Mouse (Mus musculus) embryonic facial prominence, embryonic 14.5 days (tissue): ENCODE data around the gene Fbrsl1. TPM values are rescaled to one million over a fixed set of nuclear protein-coding genes. Genes with fewer than 3 reads are reported as not detected.

Experiments used
- ATAC-seq: fragments of 200-750 bp; cut with Nextera tagmentation; 2 replicates; pipeline ENCODE4 v1.8.0; 2017; ENCODE audit warnings: low read depth, moderate number of reproducible peaks, moderate TSS enrichment
- DNase-seq: peaks from one replicate; pipeline ENCODE4 v3.0.0-alpha.2; 2015; ENCODE audit warnings: low spot score
- H3K27ac ChIP-seq: fragments of 300-500 bp; sonication (generic); replicated peaks from 2 replicates; pipeline ENCODE4 v1.5.1; 2014; ENCODE audit warnings: low read depth, mild to moderate bottlenecking, low read length, moderate library complexity
- H3K27me3 ChIP-seq: fragments of 300-500 bp; sonication (generic); replicated peaks from 2 replicates; pipeline ENCODE4 v1.6.1; 2014; ENCODE audit warnings: low read length; ENCODE audit not compliant: control insufficient read depth, insufficient read depth
- H3K36me3 ChIP-seq: fragments of 300-500 bp; sonication (generic); 2 replicates; pipeline ENCODE4 v1.6.1; 2014; ENCODE audit warnings: low read length, mixed read lengths; ENCODE audit not compliant: control insufficient read depth, insufficient read depth
- H3K4me1 ChIP-seq: fragments of 300-500 bp; sonication (generic); 2 replicates; pipeline ENCODE4 v1.6.1; 2014; ENCODE audit warnings: antibody characterized with exemption, low read length; ENCODE audit not compliant: control insufficient read depth, insufficient read depth
- H3K4me2 ChIP-seq: fragments of 300-500 bp; sonication (generic); 2 replicates; pipeline ENCODE4 v1.6.1; 2014; ENCODE audit warnings: low read depth, mild to moderate bottlenecking, low read length, moderate library complexity, mixed read lengths
- H3K4me3 ChIP-seq: fragments of 300-500 bp; sonication (generic); 2 replicates; pipeline ENCODE4 v1.5.1; 2014; ENCODE audit warnings: low read depth, mild to moderate bottlenecking, low read length
- H3K9ac ChIP-seq: fragments of 300-500 bp; sonication (generic); 2 replicates; pipeline ENCODE4 v1.6.1; 2014; ENCODE audit warnings: low read depth, mild to moderate bottlenecking, low read length, moderate library complexity, mixed read lengths
- H3K9me3 ChIP-seq: fragments of 300-500 bp; sonication (generic); 2 replicates; pipeline ENCODE4 v1.6.1; 2016; ENCODE audit warnings: low read length; ENCODE audit not compliant: control insufficient read depth
- WGBS: fragments of 180-500 bp; shearing (Covaris S2); extraction: QIAGEN DNeasy Blood & Tissue Kit; methylation state at CpG from one replicate; pipeline ENCODE4 v1.1.7; 2014; 5-methylcytosine and 5-hydroxymethylcytosine counted together
- polyA plus RNA-seq: library from polyadenylated mRNA; unstranded; fragments of >200 nt; fragmentation: Nextera tagmentation; extraction: Ambion mirVana; gene quantifications from 2 replicates; pipeline ENCODE4 v1.2.1, GENCODE M21; 2014

The Fbrsl1 gene
- polyA plus RNA-seq, 1 experiment from 2014 or later = 14.7 TPM

- no peak overlapping the region for H3K4me3 ChIP-seq
- no peak overlapping the region for H3K4me2 ChIP-seq
- H3K27me3 ChIP-seq = no peaks in the 10 kb centered on the region
- ATAC-seq = no peak
- H3K9ac ChIP-seq = no peak overlapping the region
- WGBS = 78% methylated on average over 6 of the region's 6 CpGs
- H3K4me1 ChIP-seq = peaks cover 6% of the 10 kb centered on the region; the same call in 1 of the 2 replicates
- peaks cover 6% of the 10 kb centered on the region; the same call in 1 of the 2 replicates for H3K36me3 ChIP-seq
- no peak overlapping the region for H3K27ac ChIP-seq
- DNase-seq = no peak
- H3K9me3 ChIP-seq = no peaks in the 10 kb centered on the region
Observed at GRCm38 (mm10) chr5:110361465-110361864, 86.8 kb downstream of the Fbrsl1 start.

- H3K4me2 ChIP-seq = no peak overlapping the region
- no peaks in the 10 kb centered on the region for H3K9me3 ChIP-seq
- no peak overlapping the region for H3K4me3 ChIP-seq
- no peaks in the 10 kb centered on the region for H3K36me3 ChIP-seq
- H3K27ac ChIP-seq = no peak overlapping the region
- no peaks in the 10 kb centered on the region for H3K4me1 ChIP-seq
- no peaks in the 10 kb centered on the region for H3K27me3 ChIP-seq
- 39% methylated on average over 8 of the region's 9 CpGs for WGBS
- DNase-seq (peak; percentile 79), ATAC-seq (peak; percentile 50; the same call in 1 of the 2 replicates)
- H3K9ac ChIP-seq = no peak overlapping the region
Observed at GRCm38 (mm10) chr5:110357531-110358179, 90.6 kb downstream of the Fbrsl1 start.

DNA sequence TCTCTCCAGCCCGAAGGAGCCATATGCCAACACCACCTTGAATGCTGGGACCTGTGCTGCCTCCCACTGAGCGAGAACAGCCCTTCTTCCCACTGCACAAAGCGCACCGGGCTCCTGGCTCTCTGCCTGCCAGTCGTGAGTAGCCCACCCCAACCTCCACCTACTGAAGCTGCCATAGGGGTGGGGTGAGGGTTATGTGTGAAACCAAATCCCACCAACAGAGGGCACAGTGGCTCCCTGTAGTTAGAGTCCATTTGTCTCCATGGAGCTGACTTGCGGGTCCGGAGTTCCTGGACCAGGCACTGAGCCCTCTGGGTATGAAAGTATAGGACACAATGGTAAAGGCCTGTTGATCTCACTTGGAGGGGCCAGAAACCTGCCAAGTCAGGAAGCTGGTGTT, 93.6 kb downstream of the Fbrsl1 start:
- no peak overlapping the region; the same call in 1 of the 2 replicates for H3K4me2 ChIP-seq
- H3K4me1 ChIP-seq = no peaks in the 10 kb centered on the region
- H3K27me3 ChIP-seq = no peaks in the 10 kb centered on the region
- no peak for DNase-seq
- H3K27ac ChIP-seq = no peak overlapping the region
- no peaks in the 10 kb centered on the region for H3K9me3 ChIP-seq
- no peaks in the 10 kb centered on the region for H3K36me3 ChIP-seq
- no peak overlapping the region for H3K4me3 ChIP-seq
- H3K9ac ChIP-seq = no peak overlapping the region
- WGBS = 19% methylated on average over 7 of the region's 7 CpGs
- ATAC-seq = no peak; the same call in 1 of the 2 replicates

DNA sequence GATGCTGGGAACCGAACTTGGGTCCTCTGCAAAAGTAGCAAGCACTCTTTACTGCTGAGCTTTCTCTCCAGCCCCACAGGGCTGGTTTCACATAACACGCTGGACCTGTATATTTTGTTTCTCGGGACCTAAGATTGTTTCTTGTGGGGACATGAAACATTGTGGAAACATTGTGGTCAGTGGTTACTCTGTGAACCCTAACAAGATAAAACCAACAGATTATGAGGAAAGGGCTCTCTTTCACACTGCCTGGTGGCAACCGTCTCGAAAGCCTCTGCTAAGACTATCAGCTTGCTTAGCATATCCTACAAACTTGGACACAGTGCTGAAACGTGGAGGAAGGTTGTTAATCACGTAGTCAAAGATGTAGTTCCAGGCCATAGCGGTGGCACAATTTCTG, 101.3 kb downstream of the Fbrsl1 start:
- no peak for ATAC-seq
- Histone ChIP-seq H3K27me3 (peaks cover 19% of the 10 kb centered on the region), H3K4me3 (no peak overlapping the region), H3K9me3 (no peaks in the 10 kb centered on the region), H3K4me1 (no peaks in the 10 kb centered on the region; the same call in 1 of the 2 replicates), H3K9ac (no peak overlapping the region), H3K27ac (no peak overlapping the region), H3K36me3 (no peaks in the 10 kb centered on the region), H3K4me2 (no peak overlapping the region)
- no peak for DNase-seq
- 79% methylated on average over 8 of the region's 8 CpGs for WGBS

DNA sequence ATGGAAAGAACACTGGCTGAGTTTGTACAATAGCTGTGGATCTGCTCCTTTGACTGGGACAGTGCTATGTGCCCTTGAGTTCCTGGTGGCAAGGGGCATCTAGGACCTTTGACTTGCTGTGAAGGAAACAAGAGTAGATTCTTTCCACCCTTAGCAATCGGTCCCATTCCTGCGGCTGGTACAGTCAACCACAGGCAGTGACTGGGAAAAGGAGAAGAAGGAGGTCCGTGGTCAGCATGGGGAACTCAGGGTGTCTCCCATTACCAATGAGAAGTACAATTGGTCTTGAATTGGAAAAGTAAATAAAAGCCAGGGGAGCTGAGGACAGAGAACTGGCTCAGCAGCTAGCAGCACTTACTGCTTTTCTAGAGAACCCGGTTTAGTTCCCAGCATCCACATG, 102.8 kb downstream of the Fbrsl1 start:
- H3K4me2 ChIP-seq = no peak overlapping the region
- no peak overlapping the region for H3K27ac ChIP-seq
- H3K9ac ChIP-seq = no peak overlapping the region
- H3K9me3 ChIP-seq = no peaks in the 10 kb centered on the region
- H3K4me3 ChIP-seq = no peak overlapping the region
- no peak for ATAC-seq
- H3K36me3 ChIP-seq = no peaks in the 10 kb centered on the region
- DNase-seq = no peak
- no peaks in the 10 kb centered on the region; the same call in 1 of the 2 replicates for H3K4me1 ChIP-seq
- H3K27me3 ChIP-seq = peaks cover 24% of the 10 kb centered on the region
- WGBS = 88% methylated on average over 4 of the region's 4 CpGs

DNA sequence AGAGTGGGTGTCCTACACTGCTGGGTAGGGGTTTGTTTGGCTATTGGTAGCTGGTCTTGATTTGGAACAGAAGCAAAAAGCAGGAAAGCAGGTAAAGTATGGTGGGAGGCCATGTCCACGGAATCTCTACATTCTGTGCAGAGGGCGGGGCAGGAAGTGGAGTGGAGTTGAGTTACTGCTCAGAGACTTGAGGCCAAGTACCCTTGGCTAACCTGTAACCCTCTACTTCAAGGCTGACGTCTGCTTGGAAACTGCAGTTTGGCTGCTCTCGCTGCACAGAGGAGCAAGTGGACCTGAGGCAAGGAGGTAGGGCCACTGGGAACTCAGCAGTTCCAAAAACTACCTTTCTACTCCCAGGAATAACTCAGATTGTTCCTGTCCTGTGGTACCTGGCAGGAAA, 103.8 kb downstream of the Fbrsl1 start, which contains the start of gene Lrcol1:
Gene Lrcol1, plus strand, starts transcription at position 207 of the 400 bp plus-strand sequence.
- H3K27ac ChIP-seq = no peak within 1 kb of the TSS

DNA sequence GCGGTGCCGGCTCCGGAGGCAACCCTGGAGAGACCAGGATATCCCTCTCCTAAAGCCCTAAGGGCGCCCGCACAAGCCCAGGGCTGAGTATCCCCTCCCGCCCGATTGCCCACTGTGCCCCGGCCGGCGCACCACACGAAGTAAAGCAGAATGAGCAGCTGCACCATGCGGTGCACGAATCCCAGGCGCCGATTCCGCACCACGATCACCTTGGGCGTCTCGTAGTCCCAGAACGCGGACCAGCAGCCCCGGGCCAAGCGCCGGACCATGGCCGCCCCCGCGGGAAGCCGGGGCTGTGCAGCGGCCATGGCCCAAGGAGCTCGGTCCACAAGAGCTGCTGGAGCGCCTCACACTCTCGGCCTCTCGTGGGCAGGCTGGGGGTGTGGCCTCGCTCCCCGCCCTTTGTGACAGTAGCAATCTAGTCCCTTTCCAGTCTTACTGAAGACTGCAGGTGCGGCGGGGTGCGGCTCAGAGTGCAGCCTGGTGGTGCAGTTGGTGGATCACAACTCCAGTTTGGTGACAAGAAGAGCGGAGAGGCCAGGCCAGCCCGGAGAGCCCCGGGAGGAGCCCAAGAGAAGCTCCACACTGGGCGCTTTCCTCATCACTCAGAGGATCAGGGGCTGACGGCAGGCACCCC, 105.5 kb downstream of the Fbrsl1 start, which contains the start of gene P2rx2:
Gene P2rx2, minus strand, starts transcription at position 565 of the 637 bp plus-strand sequence.
- Histone ChIP-seq H3K27me3 (peaks cover 24% of the 10 kb centered on the region), H3K36me3 (peaks cover 4% of the 10 kb centered on the region; the same call in 1 of the 2 replicates), H3K4me3 (peak within 1 kb of the TSS; percentile 48), H3K9ac (peak within 1 kb of the TSS; percentile 64), H3K9me3 (no peaks in the 10 kb centered on the region), H3K27ac (no peak within 1 kb of the TSS), H3K4me2 (peak within 1 kb of the TSS; percentile 94), H3K4me1 (peaks cover 4% of the 10 kb centered on the region; the same call in 1 of the 2 replicates)
- 2% methylated on average over 31 of the region's 43 CpGs for WGBS
- peak; percentile 64 for ATAC-seq
- peak; percentile 49 for DNase-seq

More for the DNA sequence above, 103.8 kb downstream of the Fbrsl1 start, which contains the start of gene Lrcol1:
- Histone ChIP-seq H3K4me3 (no peak within 1 kb of the TSS), H3K4me2 (no peak within 1 kb of the TSS), H3K27me3 (peaks cover 24% of the 10 kb centered on the region), H3K36me3 (no peaks in the 10 kb centered on the region), H3K9ac (no peak within 1 kb of the TSS), H3K9me3 (no peaks in the 10 kb centered on the region), H3K4me1 (peaks cover 2% of the 10 kb centered on the region; the same call in 1 of the 2 replicates)
- no peak for ATAC-seq
- DNase-seq = no peak
- WGBS = 67% methylated on average over 4 of the region's 4 CpGs

GRCm38 (mm10) chr5:110338792-110339191, 109.5 kb downstream of the Fbrsl1 start:
- ATAC-seq = peak; percentile 68
- peak; percentile 68 for DNase-seq
- no peak overlapping the region for H3K9ac ChIP-seq
- WGBS = 69% methylated on average over 2 of the region's 2 CpGs
- H3K27me3 ChIP-seq = peaks cover 21% of the 10 kb centered on the region
- H3K27ac ChIP-seq = 0 out of 2 replicates have a peak overlapping the region, but pooled peaks have one; percentile 18
- peaks cover 43% of the 10 kb centered on the region for H3K36me3 ChIP-seq
- no peaks in the 10 kb centered on the region for H3K9me3 ChIP-seq
- no peak overlapping the region for H3K4me3 ChIP-seq
- peaks cover 4% of the 10 kb centered on the region; the same call in 1 of the 2 replicates for H3K4me1 ChIP-seq
- no peak overlapping the region for H3K4me2 ChIP-seq
